Mouse (Mus musculus): Measurements from ENCODE around the gene Ap4s1.

Gene Ap4s1

DNA sequence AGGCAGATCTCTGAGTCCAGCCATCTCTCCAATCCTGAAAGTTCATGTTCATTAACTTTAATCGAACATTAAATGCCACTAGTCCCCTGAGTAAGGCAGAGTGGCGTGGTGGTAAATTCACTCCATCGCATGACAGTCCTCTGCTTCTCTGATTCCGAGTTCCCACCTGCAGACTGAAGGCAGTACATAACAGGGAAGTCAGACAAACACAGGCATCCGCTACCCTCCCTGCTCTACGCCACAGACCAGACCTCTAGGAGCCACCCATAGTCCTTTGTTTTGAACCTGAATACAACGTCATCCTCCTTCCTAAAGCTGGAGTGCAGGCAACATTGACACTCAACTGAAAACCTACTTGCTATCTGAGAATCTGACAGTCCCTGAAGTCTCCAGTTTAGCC lies 13.7 kb downstream of the Ap4s1 start:
- no peak for DNase-seq (ENCODE audit: low spot score)

DNA sequence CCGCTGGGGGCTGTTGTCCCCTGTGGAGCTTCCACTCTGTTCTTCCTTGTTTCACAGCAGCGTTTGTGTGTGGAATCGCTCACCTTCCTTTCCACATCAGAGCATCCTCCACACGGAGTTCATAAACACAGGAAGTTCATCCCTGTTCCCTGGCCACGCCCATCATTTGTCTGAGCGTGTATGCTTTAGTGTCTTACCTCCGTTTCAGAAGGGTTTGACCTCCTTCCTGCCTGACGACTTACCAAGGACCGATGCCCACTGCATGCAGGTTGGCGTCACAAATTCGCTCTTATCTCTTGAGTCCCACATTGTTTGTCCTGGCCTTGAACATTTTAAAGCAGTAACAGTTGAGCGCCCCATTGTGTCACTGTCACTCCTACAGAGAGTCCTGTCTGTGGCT lies 14.9 kb downstream of the Ap4s1 start:
- no peak for DNase-seq (ENCODE audit: low spot score)

DNA sequence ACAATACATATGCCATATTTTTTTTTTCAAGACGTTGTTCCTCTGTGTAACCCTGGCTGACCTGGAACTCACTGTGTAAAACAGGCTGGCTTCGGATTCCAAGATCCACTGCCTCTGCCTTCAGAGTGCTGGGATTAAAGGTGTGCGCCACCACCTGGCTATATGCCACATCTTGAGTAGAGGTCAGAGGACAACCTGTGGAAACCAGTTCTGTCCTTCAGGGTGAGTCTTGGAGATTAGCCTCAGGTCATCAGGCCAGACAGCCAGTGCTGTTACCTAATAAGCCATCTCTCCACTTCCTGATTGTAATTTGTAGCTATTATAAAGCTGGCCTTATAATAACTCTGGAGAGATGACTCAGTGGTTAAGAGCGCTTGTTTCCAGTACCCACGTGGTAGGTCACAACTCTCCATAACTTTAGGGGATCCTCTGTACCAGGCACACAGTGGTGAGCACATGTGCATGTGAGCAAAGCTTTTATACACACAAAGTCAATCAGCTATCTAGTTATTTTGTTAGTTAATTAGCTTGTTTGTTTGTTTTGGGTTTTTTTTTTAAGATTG lies 15.9 kb downstream of the Ap4s1 start:
- DNase-seq (ENCODE audit: low spot score), result no peak

DNA sequence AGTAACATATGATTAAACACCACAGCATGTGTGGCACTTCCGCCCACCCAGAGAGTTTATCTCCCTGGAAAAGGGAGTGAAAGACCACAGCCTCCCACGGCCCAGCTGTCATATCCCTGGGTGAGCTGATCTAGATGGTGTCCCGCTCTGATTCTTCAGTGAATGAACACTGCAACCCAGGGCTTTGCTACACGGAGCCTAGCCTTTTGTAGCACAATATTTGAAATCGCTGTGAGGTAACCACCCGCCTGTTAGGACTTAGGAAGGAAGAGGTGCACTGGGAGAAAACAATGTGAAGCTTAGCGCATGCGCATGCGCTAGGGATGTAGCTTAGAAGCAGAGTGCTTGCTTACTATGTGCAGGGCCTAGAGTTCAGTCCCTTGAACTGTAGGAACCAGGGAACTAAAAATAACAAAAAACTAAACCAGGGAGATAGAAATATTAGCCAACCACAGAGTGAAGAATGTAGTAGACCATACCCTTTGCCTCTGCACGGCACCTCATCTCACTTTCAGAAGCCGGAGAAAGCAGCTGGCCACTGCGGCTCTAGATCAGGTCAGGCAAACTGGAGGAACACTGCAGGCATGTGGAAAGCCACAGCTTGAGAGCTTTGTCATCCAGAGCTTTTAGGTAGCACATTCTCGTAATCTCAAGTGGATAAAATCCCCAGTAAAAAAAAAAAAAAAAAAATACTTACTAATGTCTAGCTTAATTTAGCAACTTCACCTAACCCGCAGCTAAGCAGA lies 18.3 kb downstream of the Ap4s1 start:
- DNase-seq (ENCODE audit: low spot score), result no peak

- DNase-seq (ENCODE audit: low spot score), result no peak
These were observed 18.9 kb downstream of the Ap4s1 start for GRCm38 (mm10) chr12:51709741-51710140.

GRCm38 (mm10) chr12:51710154-51710553 lies 19.3 kb downstream of the Ap4s1 start:
- no peak for DNase-seq (ENCODE audit: low spot score)

- no peak for DNase-seq (ENCODE audit: low spot score)
These were observed 21.9 kb downstream of the Ap4s1 start for GRCm38 (mm10) chr12:51712685-51713084.

DNA sequence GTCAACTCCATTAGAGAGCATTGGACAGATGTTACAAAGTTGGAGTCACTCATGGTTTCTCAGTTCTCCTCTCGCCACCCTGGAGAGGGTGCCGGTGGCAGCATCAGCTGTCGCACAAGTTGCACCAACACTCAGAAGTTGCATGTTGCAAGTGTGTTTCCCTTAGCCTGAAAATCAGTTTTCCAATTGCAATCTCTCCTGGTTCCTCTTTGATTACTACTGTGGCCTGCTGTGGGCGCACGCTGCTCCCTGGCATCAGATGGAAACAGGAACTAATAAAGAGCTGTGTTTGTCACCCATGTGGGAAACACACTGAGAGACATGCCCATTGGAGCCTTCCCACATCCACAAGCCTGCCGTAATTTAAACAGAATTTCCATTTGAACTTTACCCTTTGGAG lies 27.8 kb downstream of the Ap4s1 start:
- no peak for DNase-seq (ENCODE audit: low spot score)

DNA sequence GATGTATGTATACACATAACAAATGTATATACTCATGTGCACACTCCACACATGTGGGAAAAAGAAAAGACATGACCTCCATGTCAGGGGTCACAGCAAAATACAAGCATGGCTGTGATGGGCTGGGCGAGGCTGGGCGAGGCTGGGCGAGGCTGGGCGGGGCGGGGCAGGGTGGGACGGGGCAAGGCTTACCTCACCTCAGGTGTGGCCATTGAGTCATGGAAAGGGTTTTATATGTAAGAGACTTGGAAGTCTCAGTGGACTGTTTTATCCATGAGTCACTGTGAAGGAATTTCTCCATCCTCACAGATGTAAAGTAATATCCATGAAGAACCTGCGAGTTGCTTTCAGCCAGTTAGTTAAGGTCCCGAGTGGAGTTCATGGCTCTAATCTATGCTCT lies 31.0 kb downstream of the Ap4s1 start:
- DNase-seq (ENCODE audit: low spot score), result no peak

DNA sequence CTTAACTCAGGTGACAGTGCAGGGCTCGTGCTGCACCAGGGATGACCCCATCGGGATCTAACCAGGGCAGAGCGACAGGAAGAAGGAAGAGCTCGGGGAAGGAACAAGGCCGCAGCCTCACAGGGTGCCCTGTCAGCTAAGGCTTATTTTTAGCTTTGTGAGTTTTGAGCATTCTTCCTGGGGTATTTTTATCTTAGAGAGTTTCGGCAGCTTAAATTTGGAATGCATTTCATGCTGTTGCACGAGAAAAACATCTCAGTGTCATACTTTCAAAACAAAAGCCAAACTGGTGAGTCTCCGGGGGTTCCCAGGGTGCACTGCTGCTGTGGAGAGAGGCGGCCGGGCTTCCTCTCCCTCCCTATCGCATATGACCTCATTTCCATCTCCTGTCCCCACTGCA lies 38.2 kb downstream of the Ap4s1 start:
- no peak for DNase-seq (ENCODE audit: low spot score)

DNA sequence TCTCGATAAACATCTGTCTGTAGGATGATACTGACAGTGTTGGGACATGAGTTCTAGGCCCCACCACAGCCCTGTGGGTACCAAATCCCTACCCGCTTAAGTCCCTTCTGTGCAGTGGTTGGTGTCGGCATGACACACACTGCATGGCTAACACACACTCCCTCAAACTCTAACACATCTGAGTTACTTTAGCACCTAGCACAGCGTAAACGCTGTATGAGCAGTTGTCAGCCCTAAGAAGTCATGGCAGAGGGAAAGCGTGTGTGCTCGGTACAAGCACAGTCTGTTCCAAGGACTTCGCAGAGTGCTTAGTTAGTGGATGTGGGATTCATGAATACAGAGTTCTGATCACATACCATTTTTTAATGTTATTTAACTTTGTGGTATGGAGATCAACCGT lies 39.0 kb downstream of the Ap4s1 start:
- DNase-seq (ENCODE audit: low spot score), result no peak

GRCm38 (mm10) chr12:51734605-51735211 lies 43.9 kb downstream of the Ap4s1 start:
- no peak for DNase-seq (ENCODE audit: low spot score)

GRCm38 (mm10) chr12:51735840-51736271 lies 45.0 kb downstream of the Ap4s1 start:
- peak; percentile 39 for DNase-seq (ENCODE audit: low spot score)

GRCm38 (mm10) chr12:51736381-51736780 lies 45.5 kb downstream of the Ap4s1 start:
- no peak for DNase-seq (ENCODE audit: low spot score)

GRCm38 (mm10) chr12:51736807-51737206 lies 46.0 kb downstream of the Ap4s1 start:
- DNase-seq (ENCODE audit: low spot score), result peak; percentile 85

DNA sequence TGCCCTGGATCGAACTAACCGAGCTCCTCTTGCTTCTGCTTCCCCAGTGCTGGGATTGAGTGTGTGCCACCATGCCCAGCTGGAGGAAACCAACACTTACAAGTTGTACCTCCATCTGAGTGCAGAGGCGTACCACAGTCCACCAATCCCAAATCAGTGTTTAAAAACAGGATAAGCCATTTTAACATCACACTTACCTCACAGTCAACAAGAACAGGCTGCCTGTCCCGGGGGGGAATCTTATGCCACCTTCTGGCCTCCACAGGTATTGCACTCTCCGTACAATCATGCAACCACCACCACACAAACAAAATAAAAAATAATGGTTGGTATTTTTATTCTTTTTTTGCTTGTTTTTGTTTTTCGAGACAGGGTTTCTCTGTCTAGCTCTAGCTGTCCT lies 50.9 kb downstream of the Ap4s1 start:
- peak; percentile 37 for DNase-seq (ENCODE audit: low spot score)

DNA sequence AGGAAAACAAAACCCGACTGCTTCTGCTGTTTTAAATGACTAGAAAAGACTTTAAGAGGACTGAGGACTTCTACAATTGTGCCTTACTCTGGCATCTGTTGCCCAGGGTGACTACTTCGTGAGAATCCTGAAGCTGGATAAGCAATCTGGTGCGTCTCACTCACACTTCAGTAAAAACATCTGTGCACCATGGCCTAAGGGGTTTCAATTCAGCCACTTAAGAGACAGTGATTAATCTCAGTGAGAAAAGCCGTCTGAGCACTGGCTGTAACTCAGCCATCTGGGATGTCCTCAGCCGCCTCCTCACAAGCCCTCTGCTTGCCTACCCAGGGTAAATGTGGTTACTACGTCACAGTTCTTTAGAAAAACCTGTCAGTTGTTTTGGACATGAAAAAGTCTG lies 54.1 kb downstream of the Ap4s1 start:
- DNase-seq (ENCODE audit: low spot score), result peak; percentile 49

DNA sequence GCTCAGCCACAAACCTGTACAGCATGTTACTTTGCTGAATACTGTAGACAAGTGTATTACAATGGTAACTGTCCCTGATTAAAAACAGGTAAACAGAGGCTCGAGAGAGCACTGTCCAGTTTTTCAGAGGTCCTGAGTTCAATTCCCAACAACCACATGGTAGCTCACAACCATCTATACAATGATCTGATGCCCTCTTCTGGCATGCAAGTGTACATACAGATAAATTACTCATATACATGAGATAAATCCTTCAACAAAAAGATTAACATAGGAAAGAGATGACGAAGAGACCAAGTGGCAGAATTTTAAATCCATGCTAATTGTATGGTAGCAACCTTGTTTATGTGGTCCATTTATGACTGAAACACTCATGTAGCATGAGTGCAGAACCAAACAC lies 56.5 kb downstream of the Ap4s1 start:
- DNase-seq (ENCODE audit: low spot score), result no peak

GRCm38 (mm10) chr12:51755938-51756598 lies 65.2 kb downstream of the Ap4s1 start:
- no peak for DNase-seq (ENCODE audit: low spot score)

GRCm38 (mm10) chr12:51756599-51756961 lies 65.7 kb downstream of the Ap4s1 start:
- DNase-seq (ENCODE audit: low spot score), result no peak

GRCm38 (mm10) chr12:51759374-51759773 lies 68.5 kb downstream of the Ap4s1 start:
- DNase-seq (ENCODE audit: low spot score), result no peak

DNA sequence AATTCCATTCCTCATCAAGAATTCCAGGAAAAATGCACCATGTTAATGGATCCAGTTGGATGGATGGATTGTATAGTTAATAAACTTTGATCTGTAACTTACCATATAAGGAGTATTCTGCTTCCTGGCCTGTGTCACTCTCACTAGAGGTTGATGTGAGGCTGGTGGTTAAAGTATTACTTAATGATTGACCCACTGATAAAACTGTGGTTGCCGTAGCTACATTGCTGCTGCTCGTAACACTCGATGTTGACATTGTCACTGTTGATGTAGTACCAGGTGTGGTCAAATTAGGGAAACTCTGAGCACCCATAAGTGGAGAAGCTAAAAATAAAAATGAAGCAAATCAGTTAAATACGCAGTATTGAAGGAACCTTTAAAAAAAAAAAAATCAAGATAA lies 76.6 kb downstream of the Ap4s1 start:
- no peak for DNase-seq (ENCODE audit: low spot score)

GRCm38 (mm10) chr12:51768702-51769101 lies 77.9 kb downstream of the Ap4s1 start:
- DNase-seq (ENCODE audit: low spot score), result no peak
